Mouse (Mus musculus): ENCODE measurements around the gene Hyal1. TPM values are rescaled to one million over a fixed set of nuclear protein-coding genes. Genes with fewer than 3 reads are reported as not detected.

The Hyal1 gene
- 1.7 TPM for polyA plus RNA-seq (2015; fragmentation: Illumina TruSeq; extraction: RNeasy Lipid Tissue Mini Kit (QIAGEN cat#74804); ENCODE audit: insufficient read depth, low read depth, low replicate concordance)

GRCm38 (mm10) chr9:107576357-107577107 is at the start of gene Hyal1:
Gene Hyal1 (plus strand): TSS chr9:107576927.

GRCm38 (mm10) chr9:107533791-107534407 is 42.8 kb upstream of the Hyal1 start, which contains the start of gene Tmem115:
Gene Tmem115 (plus strand): TSS chr9:107533945.

GRCm38 (mm10) chr9:107541474-107542351 is 35.0 kb upstream of the Hyal1 start, which contains the start of the genes Cyb561d2 and Nprl2:
Gene Cyb561d2 (minus strand): TSS chr9:107542193.
Gene Nprl2 (plus strand): TSS chr9:107542226.

GRCm38 (mm10) chr9:107547026-107547425 is 29.7 kb upstream of the Hyal1 start, which contains the start of gene Zmynd10:
Gene Zmynd10 (plus strand): TSS chr9:107547298.

GRCm38 (mm10) chr9:107551117-107551889 is 25.4 kb upstream of the Hyal1 start, which contains the start of gene Rassf1:
Gene Rassf1 (plus strand): TSS chr9:107551555.

GRCm38 (mm10) chr9:107563029-107563581 is 13.6 kb upstream of the Hyal1 start, which contains the start of gene Tusc2:
Gene Tusc2 (plus strand): TSS chr9:107563255.

GRCm38 (mm10) chr9:107567702-107568319 is 8.9 kb upstream of the Hyal1 start, which contains the start of gene Hyal2:
Gene Hyal2 (plus strand): TSS chr9:107567945.

GRCm38 (mm10) chr9:107578587-107578986 is 1.9 kb downstream of the Hyal1 start, which contains the start of gene Naa80:
Gene Naa80 (plus strand): TSS chr9:107578887.

GRCm38 (mm10) chr9:107580501-107581317 is 4.0 kb downstream of the Hyal1 start, which contains the start of gene Hyal3:
Gene Hyal3 (plus strand): TSS chr9:107580818.

GRCm38 (mm10) chr9:107586974-107587832 is 10.5 kb downstream of the Hyal1 start, which contains the start of gene Ifrd2:
Gene Ifrd2 (plus strand): TSS chr9:107587642.

GRCm38 (mm10) chr9:107608741-107609432 is 32.2 kb downstream of the Hyal1 start, which contains the start of gene Sema3b:
Gene Sema3b (minus strand): TSS chr9:107609229.

Other genes starting within 250 kb of the Hyal1 start
- 12.6 TPM for gene Hemk1, start 238.6 kb upstream of the Hyal1 start, polyA plus RNA-seq (2015; fragmentation: Illumina TruSeq; extraction: RNeasy Lipid Tissue Mini Kit (QIAGEN cat#74804); ENCODE audit: insufficient read depth, low read depth, low replicate concordance)
- gene 6430571L13Rik, start 236.3 kb upstream of the Hyal1 start, polyA plus RNA-seq (2015; fragmentation: Illumina TruSeq; extraction: RNeasy Lipid Tissue Mini Kit (QIAGEN cat#74804); ENCODE audit: insufficient read depth, low read depth, low replicate concordance) = not detected
- 0.20 TPM for gene Cacna2d2, start 177.3 kb upstream of the Hyal1 start, polyA plus RNA-seq (2015; fragmentation: Illumina TruSeq; extraction: RNeasy Lipid Tissue Mini Kit (QIAGEN cat#74804); ENCODE audit: insufficient read depth, low read depth, low replicate concordance)
- gene Tmem115, start 43.0 kb upstream of the Hyal1 start, polyA plus RNA-seq (2015; fragmentation: Illumina TruSeq; extraction: RNeasy Lipid Tissue Mini Kit (QIAGEN cat#74804); ENCODE audit: insufficient read depth, low read depth, low replicate concordance) = 6.5 TPM
- 2.8 TPM for gene Cyb561d2, start 34.7 kb upstream of the Hyal1 start, polyA plus RNA-seq (2015; fragmentation: Illumina TruSeq; extraction: RNeasy Lipid Tissue Mini Kit (QIAGEN cat#74804); ENCODE audit: insufficient read depth, low read depth, low replicate concordance)
- 5.4 TPM for gene Nprl2, start 34.7 kb upstream of the Hyal1 start, polyA plus RNA-seq (2015; fragmentation: Illumina TruSeq; extraction: RNeasy Lipid Tissue Mini Kit (QIAGEN cat#74804); ENCODE audit: insufficient read depth, low read depth, low replicate concordance)
- gene Zmynd10, start 29.6 kb upstream of the Hyal1 start, polyA plus RNA-seq (2015; fragmentation: Illumina TruSeq; extraction: RNeasy Lipid Tissue Mini Kit (QIAGEN cat#74804); ENCODE audit: insufficient read depth, low read depth, low replicate concordance) = not detected
- gene Rassf1, start 25.4 kb upstream of the Hyal1 start, polyA plus RNA-seq (2015; fragmentation: Illumina TruSeq; extraction: RNeasy Lipid Tissue Mini Kit (QIAGEN cat#74804); ENCODE audit: insufficient read depth, low read depth, low replicate concordance) = 10.7 TPM
- 11.3 TPM for gene Tusc2, start 13.7 kb upstream of the Hyal1 start, polyA plus RNA-seq (2015; fragmentation: Illumina TruSeq; extraction: RNeasy Lipid Tissue Mini Kit (QIAGEN cat#74804); ENCODE audit: insufficient read depth, low read depth, low replicate concordance)
- 12.1 TPM for gene Hyal2, start 9.0 kb upstream of the Hyal1 start, polyA plus RNA-seq (2015; fragmentation: Illumina TruSeq; extraction: RNeasy Lipid Tissue Mini Kit (QIAGEN cat#74804); ENCODE audit: insufficient read depth, low read depth, low replicate concordance)
- gene Naa80, start 2.0 kb downstream of the Hyal1 start, polyA plus RNA-seq (2015; fragmentation: Illumina TruSeq; extraction: RNeasy Lipid Tissue Mini Kit (QIAGEN cat#74804); ENCODE audit: insufficient read depth, low read depth, low replicate concordance) = 10.5 TPM
- 0.76 TPM for gene Hyal3, start 3.9 kb downstream of the Hyal1 start, polyA plus RNA-seq (2015; fragmentation: Illumina TruSeq; extraction: RNeasy Lipid Tissue Mini Kit (QIAGEN cat#74804); ENCODE audit: insufficient read depth, low read depth, low replicate concordance)
- 23.7 TPM for gene Ifrd2, start 10.7 kb downstream of the Hyal1 start, polyA plus RNA-seq (2015; fragmentation: Illumina TruSeq; extraction: RNeasy Lipid Tissue Mini Kit (QIAGEN cat#74804); ENCODE audit: insufficient read depth, low read depth, low replicate concordance)
- 2.8 TPM for gene Sema3b, start 32.3 kb downstream of the Hyal1 start, polyA plus RNA-seq (2015; fragmentation: Illumina TruSeq; extraction: RNeasy Lipid Tissue Mini Kit (QIAGEN cat#74804); ENCODE audit: insufficient read depth, low read depth, low replicate concordance)
- 76.6 TPM for gene Gnai2, start 58.4 kb downstream of the Hyal1 start, polyA plus RNA-seq (2015; fragmentation: Illumina TruSeq; extraction: RNeasy Lipid Tissue Mini Kit (QIAGEN cat#74804); ENCODE audit: insufficient read depth, low read depth, low replicate concordance)
- gene Slc38a3, start 92.6 kb downstream of the Hyal1 start, polyA plus RNA-seq (2015; fragmentation: Illumina TruSeq; extraction: RNeasy Lipid Tissue Mini Kit (QIAGEN cat#74804); ENCODE audit: insufficient read depth, low read depth, low replicate concordance) = 99.2 TPM
- gene Gnat1, start 102.8 kb downstream of the Hyal1 start, polyA plus RNA-seq (2015; fragmentation: Illumina TruSeq; extraction: RNeasy Lipid Tissue Mini Kit (QIAGEN cat#74804); ENCODE audit: insufficient read depth, low read depth, low replicate concordance) = not detected
- 19.9 TPM for gene Sema3f, start 133.5 kb downstream of the Hyal1 start, polyA plus RNA-seq (2015; fragmentation: Illumina TruSeq; extraction: RNeasy Lipid Tissue Mini Kit (QIAGEN cat#74804); ENCODE audit: insufficient read depth, low read depth, low replicate concordance)
- 36.6 TPM for gene Rbm5, start 194.1 kb downstream of the Hyal1 start, polyA plus RNA-seq (2015; fragmentation: Illumina TruSeq; extraction: RNeasy Lipid Tissue Mini Kit (QIAGEN cat#74804); ENCODE audit: insufficient read depth, low read depth, low replicate concordance)